Mouse (Mus musculus) kidney, adult 2 months (tissue): ENCODE data around the gene Ifrd2. TPM values are rescaled to one million over a fixed set of nuclear protein-coding genes. Genes with fewer than 3 reads are reported as not detected.

Experiments used
- DNase-seq: peaks from one replicate; pipeline ENCODE4 v3.0.0; 2021
- H3K27ac ChIP-seq: fragments of 200-500 bp; 2 replicates; pipeline ENCODE4 v1.5.1; 2012; ENCODE audit warnings: low read depth, low read length, control low read depth, inconsistent platforms; ENCODE audit not compliant: insufficient read depth
- H3K27me3 ChIP-seq: fragments of 200-500 bp; replicated peaks from 2 replicates; pipeline ENCODE4 v1.6.1; 2012; ENCODE audit warnings: mild to moderate bottlenecking, moderate library complexity, low read length, inconsistent platforms; ENCODE audit not compliant: control insufficient read depth, insufficient read depth
- H3K36me3 ChIP-seq: fragments of 200-500 bp; 2 replicates; pipeline ENCODE4 v1.6.1; 2012; ENCODE audit warnings: mild to moderate bottlenecking, moderate library complexity, low read length, inconsistent platforms; ENCODE audit not compliant: control insufficient read depth, insufficient read depth
- H3K4me1 ChIP-seq: fragments of 200-500 bp; 2 replicates; pipeline ENCODE4 v1.6.1; 2011; ENCODE audit warnings: low read length; ENCODE audit not compliant: control insufficient read depth, insufficient read depth
- H3K4me3 ChIP-seq: fragments of 200-500 bp; 2 replicates; pipeline ENCODE4 v1.5.1; 2011; ENCODE audit warnings: mild to moderate bottlenecking, low read depth, low read length, control low read depth; ENCODE audit not compliant: insufficient read depth
- CTCF ChIP-seq: fragments of 200-500 bp; conservative IDR thresholded peaks from 2 replicates; pipeline ENCODE4 v1.5.1; 2011; ENCODE audit warnings: low read depth, mild to moderate bottlenecking, control low read depth, low read length, moderate library complexity, mixed read lengths; ENCODE audit not compliant: insufficient read depth, insufficient read length
- POLR2A ChIP-seq: fragments of 200-500 bp; IDR thresholded peaks from one replicate; pipeline ENCODE4 v1.6.1; 2011; ENCODE audit warnings: low read depth, low read length, control low read depth
- whole genome bisulfite sequencing: fragments of 180-500 bp; shearing (Covaris S2); methylation state at CpG from one replicate; pipeline ENCODE4 v1.1.7; 2018; 5-methylcytosine and 5-hydroxymethylcytosine counted together
- polyA plus RNA-seq: library from polyadenylated mRNA; depleted of rRNA; stranded (reverse); fragments of >200 nt; gene quantifications from 2 replicates; pipeline ENCODE4 v1.2.3, GENCODE M21; 2012

The Ifrd2 gene
- polyA plus RNA-seq, 1 experiment: 50.5 TPM

GRCm38 (mm10) chr9:107545602-107546001 is 41.8 kb upstream of the Ifrd2 start:
- peak; percentile 83 for DNase-seq
- H3K27ac ChIP-seq: no peak overlapping the region
- TF ChIP-seq CTCF: peak; percentile 88
- TF ChIP-seq POLR2A: no peak
- no peak overlapping the region for H3K4me3 ChIP-seq
- no peaks in the 10 kb centered on the region for H3K36me3 ChIP-seq
- 7% methylated on average over 3 of the region's 3 CpGs for WGBS
- peaks cover 19% of the 10 kb centered on the region; the same call in 1 of the 2 replicates for H3K4me1 ChIP-seq
- no peaks in the 10 kb centered on the region for H3K27me3 ChIP-seq

- no peak for TF ChIP-seq CTCF
- TF ChIP-seq POLR2A: peak; percentile 32
- peak; percentile 98 for DNase-seq
- peak within 1 kb of the TSS; percentile 68 for H3K27ac ChIP-seq
- H3K4me3 ChIP-seq: peak within 1 kb of the TSS; percentile 29; the same call in 1 of the 2 replicates
- H3K36me3 ChIP-seq: no peaks in the 10 kb centered on the region
- H3K4me1 ChIP-seq: peaks cover 25% of the 10 kb centered on the region; the same call in 1 of the 2 replicates
- 2% methylated on average over 20 of the region's 20 CpGs for WGBS
- no peaks in the 10 kb centered on the region for H3K27me3 ChIP-seq
Observed at GRCm38 (mm10) chr9:107547026-107547425, 40.4 kb upstream of the Ifrd2 start, which contains the start of gene Zmynd10. TSS of gene Zmynd10 (plus strand) at chr9:107547298.

- H3K27me3 ChIP-seq: no peaks in the 10 kb centered on the region
- H3K27ac ChIP-seq: no peak overlapping the region
- H3K4me3 ChIP-seq: no peak overlapping the region
- no peaks in the 10 kb centered on the region for H3K36me3 ChIP-seq
- WGBS: 83% methylated on average over 5 of the region's 5 CpGs
- no peak for DNase-seq
- TF ChIP-seq CTCF (no peak), POLR2A (no peak)
- H3K4me1 ChIP-seq: peaks cover 26% of the 10 kb centered on the region; the same call in 1 of the 2 replicates
Observed at GRCm38 (mm10) chr9:107547957-107548356, 39.5 kb upstream of the Ifrd2 start.

- no peak for TF ChIP-seq POLR2A
- TF ChIP-seq CTCF: no peak
- Histone ChIP-seq H3K27ac (no peak overlapping the region), H3K36me3 (no peaks in the 10 kb centered on the region), H3K4me1 (peaks cover 31% of the 10 kb centered on the region; the same call in 1 of the 2 replicates), H3K4me3 (no peak overlapping the region), H3K27me3 (no peaks in the 10 kb centered on the region)
- no peak for DNase-seq
- whole genome bisulfite sequencing: 91% methylated on average over 10 of the region's 10 CpGs
Observed at GRCm38 (mm10) chr9:107548820-107549219, 38.6 kb upstream of the Ifrd2 start.

- 87% methylated on average over 20 of the region's 20 CpGs for WGBS
- Histone ChIP-seq H3K4me1 (peaks cover 32% of the 10 kb centered on the region; the same call in 1 of the 2 replicates), H3K27ac (no peak overlapping the region), H3K36me3 (no peaks in the 10 kb centered on the region), H3K4me3 (no peak overlapping the region), H3K27me3 (no peaks in the 10 kb centered on the region)
- DNase-seq: no peak
- TF ChIP-seq POLR2A: no peak
- TF ChIP-seq CTCF: no peak
Observed at GRCm38 (mm10) chr9:107549297-107550074, 38.0 kb upstream of the Ifrd2 start.

GRCm38 (mm10) chr9:107550491-107551116 is 36.8 kb upstream of the Ifrd2 start:
- Histone ChIP-seq H3K27me3 (no peaks in the 10 kb centered on the region), H3K27ac (peak overlapping the region; percentile 89), H3K4me1 (peaks cover 32% of the 10 kb centered on the region; the same call in 1 of the 2 replicates), H3K4me3 (peak overlapping the region; percentile 67), H3K36me3 (no peaks in the 10 kb centered on the region)
- peak; percentile 95 for DNase-seq
- 53% methylated on average over 23 of the region's 23 CpGs for WGBS
- no peak for TF ChIP-seq CTCF
- TF ChIP-seq POLR2A: peak; percentile 1
